Mouse (Mus musculus) ZHBTc4 (cell line): Measurements from ENCODE around the gene Ovca2.

Source experiments
- DNase-seq: peaks from one replicate; pipeline ENCODE4 v3.0.0-alpha.2; 2011; ENCODE audit warnings: low read depth, low spot score

The Ovca2 gene

DNA sequence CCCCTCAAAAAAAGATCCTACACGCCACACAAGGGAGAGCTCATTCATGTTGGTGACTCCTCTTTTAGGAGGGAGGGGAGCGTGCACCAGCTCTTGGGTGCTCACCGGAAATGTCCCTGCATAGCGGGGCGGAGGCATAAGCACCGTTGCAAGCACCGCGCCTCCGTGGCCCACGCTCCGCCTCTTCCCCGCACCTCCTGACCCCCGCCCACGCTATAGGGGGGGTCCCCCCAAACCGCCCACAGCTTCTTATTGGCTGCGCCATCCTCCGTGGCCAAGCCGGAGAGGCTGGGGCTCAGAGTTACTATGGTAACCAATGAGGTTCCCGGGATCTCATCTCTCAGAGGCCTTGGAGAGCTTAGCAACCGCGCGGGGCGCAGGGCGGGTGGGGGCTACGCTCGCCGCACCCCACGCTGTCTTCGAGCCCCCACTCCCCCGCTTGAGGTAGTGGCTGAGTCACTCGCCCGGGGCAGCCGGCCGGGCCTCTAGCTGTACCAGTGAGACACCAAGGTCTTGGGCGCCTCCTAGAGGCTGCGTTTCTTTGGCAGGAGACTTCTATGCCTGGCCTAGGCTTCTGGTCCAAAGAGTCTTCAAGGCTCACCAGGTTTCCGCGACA lies 8.4 kb downstream of the Ovca2 start:
- peak; percentile 95 for DNase-seq

DNA sequence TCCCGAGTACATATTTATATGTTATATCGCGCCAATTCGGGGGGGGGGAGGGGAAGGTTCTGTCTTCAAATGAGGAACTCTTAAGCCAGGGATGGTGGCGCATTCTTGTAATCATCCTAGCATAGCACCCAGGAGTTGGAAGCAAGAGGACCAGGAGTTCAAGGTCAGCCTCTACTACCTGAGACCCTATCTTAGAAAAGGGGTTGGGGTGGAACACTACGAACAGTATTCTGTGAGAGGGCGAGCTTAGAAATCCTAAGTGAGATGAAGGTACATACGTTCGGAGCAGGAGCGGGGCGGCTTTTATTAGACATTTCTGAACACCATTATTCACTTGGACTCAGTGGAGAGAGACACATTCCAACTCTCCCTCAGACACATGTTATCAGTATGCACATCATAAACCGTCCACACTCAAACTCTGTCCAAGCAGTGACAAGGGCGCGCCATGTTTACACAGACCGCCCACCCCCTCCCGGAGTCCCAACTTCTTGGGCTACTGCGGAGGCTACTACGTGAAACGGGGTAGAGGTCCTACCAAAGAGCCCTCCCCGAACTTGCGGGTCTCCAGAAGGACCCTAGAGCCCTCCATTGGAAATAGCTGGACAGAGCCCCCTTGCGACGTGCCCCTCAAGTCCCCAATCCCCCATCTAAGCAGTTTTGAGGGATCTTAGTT lies 9.1 kb downstream of the Ovca2 start, which contains the start of gene Hic1:
TSS of gene Hic1 (minus strand) at position 115 of the 676 bp plus-strand sequence.
- DNase-seq = no peak

DNA sequence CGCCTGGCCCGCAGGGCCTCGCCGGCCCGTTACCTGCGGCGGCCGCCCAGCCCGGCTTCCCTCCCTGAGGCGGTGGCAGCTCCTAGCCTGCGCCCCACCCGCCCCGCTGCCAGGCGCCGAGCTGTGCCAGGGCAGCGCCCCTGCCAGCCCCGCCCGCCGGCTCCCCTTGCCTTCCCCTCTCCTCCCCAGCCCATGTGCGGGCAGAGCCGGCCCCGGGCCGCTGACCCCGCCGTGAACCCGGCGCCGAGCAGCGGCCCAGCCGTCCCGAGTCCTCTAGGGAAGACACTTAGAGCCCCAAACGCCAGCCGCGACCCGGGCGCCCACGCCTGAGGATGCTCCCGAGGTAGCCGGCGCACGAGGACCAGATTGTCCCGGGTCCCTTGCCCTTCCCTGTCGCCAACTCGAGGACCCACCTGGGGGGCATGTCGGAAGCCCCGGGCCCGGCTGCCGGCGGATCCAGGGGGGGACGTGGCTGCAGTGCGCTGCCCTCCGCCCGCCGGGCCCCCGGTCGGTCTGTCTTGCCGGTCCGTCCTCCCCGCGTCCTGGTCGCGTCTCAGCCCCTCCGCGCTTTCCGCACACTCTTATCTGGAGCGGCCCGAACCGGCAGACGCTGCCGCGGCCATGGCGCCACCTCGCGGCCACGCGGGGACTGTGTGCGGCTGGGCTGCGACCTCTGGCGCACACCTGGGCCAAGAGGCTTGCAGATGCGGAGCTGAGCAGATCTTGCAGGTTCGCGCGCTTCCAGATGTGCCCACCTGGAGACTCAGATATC lies 9.9 kb downstream of the Ovca2 start:
- DNase-seq = peak; percentile 93

DNA sequence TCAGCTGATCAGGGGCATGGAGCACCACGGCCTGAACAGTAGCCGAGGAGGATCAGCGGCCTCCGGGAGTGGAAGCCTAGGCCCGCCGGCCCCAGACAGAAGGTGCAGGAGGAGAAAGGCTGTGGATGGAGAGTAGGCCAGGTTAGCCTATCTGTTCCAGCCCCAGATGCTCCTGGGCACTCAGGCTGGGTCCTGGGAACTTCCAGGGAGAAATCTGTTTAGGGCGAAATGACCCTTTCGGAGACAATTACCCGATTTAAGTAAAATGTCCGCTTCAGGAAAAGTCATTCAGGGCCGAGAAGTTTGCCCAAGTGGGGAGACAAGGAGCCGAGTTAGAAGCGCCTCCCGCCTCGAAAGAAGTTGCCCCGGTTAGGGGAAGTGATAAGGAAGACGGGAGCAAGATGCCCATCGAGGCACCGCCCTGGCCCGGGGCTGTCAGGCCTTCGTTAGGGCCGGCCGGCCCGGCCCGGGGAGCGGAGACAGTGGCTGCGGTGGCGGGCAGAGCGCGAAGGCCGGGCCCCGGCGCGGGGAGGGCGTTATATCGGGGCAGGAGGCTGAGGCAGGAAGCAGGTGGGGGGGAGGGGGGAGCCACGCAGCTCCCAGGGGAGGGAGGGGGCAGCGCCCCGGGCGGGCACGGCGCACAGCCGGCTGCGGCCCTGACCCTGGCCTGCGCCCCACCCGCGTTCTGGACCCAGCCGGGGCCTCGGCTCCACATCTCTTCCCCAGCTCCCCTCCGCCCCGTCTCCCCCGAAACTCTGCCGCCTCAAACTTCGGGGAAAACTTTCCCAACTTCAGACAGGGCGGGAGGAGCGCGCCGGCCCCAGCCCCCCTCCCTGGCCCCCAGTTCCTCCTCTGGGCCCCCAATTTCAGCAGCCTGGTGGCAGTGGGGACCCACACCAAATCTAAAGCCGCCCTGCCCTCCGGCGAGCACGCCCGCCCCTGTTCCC lies 10.7 kb downstream of the Ovca2 start:
- DNase-seq = peak; percentile 60

DNA sequence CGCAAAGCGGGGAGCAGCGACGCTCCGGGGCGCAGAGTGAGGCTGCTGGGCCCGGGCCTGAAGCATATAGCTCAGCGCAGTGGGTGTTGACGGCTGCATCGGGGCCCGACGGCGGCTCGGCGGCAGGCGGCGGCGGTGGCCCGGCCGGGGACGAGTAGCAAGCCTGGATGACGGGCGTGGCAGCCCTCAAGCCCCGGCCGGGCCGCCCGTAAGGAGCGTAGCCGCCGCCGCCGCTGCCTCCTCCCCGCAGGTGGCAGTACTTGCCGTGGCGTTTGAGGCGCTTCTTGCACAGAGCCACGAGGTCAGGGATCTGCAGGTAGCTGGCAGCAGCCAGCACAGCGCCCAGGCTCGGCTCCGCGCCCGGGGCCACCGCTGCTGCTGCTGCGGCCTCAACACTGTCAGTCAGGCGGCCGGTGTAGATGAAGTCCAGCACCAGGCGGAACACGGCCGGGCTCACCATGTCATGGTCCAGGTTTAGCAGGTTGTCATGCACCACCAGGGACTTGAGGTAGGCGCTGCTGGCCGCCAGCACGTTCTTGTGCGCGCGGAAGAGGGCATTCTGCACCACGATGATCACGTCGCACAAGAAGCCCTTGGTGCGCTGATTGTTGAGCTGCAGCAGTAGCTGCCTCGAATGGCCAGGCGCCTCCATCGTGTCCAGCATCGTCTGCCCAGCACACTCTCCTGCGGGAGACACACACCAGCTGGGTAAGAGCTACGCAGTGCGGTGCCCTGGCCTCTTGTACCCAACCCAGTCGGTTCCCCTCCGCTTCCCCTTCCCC lies 11.6 kb downstream of the Ovca2 start:
- DNase-seq = peak; percentile 80

- DNase-seq = no peak
These were observed 12.3 kb downstream of the Ovca2 start for GRCm38 (mm10) chr11:75166193-75166842.

GRCm38 (mm10) chr11:75165441-75166192 lies 13.0 kb downstream of the Ovca2 start:
- DNase-seq = peak; percentile 90

GRCm38 (mm10) chr11:75164750-75165149 lies 13.9 kb downstream of the Ovca2 start:
- DNase-seq = peak; percentile 55

- DNase-seq = no peak
These were observed 14.6 kb downstream of the Ovca2 start for GRCm38 (mm10) chr11:75164051-75164450.

DNA sequence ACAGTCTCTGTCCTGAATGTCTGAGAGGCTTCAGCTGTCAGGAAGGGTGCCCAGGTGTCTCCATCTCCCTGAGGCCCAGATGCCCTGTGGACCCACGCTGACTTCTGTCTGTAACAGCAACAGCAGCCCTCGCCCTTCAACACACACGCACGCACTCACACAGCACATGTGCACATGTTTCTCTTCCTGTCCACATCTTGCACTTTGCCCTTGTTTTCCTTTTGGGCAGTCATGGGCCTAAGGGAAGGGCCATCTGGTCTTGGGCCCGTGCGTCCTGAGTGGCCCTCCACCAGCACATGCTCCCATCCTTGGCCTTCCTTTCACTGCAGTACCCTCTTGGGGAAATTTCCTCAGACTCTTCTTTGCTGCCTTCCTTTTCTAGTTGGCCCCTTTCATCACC lies 15.3 kb downstream of the Ovca2 start:
- DNase-seq = no peak

DNA sequence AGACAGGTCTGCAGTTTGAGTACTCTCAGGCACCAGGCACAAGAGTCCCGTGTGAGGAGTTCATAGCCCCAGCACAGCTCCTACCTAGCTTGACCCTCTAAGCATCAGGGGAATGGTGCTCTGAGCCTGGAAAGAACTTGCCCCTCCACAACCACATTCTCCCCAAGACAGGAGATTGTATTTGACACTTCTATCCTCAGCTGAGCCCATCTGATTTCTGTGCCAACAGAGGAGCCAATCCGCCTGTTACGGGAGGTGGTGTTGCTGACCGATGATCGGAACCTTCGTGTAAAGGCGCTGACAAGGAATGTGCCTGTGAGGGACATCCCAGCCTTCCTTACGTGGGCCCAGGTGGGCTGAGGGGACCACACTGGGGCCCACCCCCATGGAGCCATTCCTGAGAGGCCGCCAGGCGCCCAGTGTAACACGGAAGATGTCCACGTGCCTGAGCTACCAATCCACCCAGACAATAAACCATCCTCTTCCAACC lies 16.0 kb downstream of the Ovca2 start:
- DNase-seq = no peak

GRCm38 (mm10) chr11:75161417-75162008 lies 17.1 kb downstream of the Ovca2 start:
- no peak for DNase-seq

DNA sequence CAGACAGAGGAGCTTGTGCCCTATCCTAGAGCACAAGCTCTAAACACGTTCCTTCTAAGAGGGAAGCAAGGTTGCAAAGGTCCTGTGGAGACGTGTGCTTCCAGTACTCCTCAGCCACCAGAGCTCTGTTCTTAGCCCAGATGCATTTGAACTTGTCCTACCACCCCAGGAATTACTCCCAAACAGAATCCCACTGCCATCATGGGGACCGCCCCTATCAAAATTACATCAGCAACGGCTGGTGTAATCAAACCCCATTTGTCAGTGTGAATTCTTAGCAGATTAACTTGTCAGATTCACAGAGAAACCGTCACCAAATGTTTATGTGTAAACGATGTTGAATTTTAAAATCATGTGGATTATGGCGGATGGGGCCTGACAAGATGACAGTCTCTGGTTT lies 17.7 kb downstream of the Ovca2 start:
- no peak for DNase-seq

GRCm38 (mm10) chr11:75159564-75159963 lies 19.1 kb downstream of the Ovca2 start:
- peak; percentile 41 for DNase-seq

DNA sequence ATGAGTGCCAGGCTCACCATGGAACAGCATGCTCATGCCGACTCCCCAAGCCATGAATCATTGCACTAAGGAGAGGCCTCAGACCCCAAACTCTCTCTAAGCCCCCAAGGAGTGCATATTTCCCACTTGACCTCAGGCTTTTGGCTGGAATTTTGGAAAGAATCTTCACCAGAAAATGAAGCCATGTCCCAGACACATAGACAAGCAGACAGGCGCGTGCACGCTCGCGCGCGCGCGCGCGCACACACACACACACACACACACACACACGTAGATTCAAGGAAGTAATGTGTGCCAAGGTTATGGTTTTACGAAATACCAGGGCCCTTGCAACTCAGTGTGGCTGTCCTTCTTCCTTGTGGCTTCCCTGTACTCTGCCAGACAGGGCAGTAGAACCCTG lies 20.2 kb downstream of the Ovca2 start:
- no peak for DNase-seq

DNA sequence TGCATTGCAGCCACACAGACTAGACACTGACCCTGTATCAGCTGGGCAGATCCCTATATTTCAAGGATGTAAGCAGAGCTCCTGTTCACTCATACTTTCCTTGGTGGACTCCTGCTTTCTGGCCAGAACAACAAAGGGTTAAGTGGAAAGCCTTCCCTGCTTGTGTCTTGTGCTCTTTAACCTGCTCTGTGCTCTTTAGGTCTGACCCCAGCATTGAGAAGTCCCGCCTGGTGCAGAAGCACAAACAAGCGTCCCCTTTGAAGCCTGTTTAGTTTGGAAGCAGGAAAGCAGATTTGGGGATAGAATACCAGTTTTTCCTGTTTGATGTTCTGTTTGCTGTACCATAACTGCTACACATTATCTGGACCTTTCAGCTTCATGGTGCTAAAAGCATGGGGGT lies 20.7 kb downstream of the Ovca2 start:
- DNase-seq = no peak

DNA sequence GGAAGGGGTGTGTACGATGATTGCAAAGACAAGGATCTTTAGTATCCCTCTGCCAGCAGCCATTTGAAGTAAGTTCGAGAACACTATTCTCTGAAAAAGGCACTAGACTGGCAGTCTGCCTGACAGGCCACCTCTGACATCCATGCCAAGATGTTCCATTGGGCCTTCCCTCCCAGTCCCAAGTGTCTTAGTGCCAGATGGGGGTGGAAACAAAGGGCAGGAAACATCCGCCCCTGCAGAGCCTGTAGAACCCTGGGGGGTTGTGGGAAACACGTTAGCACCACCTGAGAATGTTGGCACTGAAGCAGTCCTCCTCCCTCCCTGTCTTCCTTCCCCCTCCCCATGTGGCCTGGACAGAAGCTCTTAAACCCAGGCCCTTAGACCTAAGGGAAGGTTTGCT lies 21.6 kb downstream of the Ovca2 start:
- no peak for DNase-seq

GRCm38 (mm10) chr11:75156416-75156815 lies 22.2 kb downstream of the Ovca2 start:
- no peak for DNase-seq

DNA sequence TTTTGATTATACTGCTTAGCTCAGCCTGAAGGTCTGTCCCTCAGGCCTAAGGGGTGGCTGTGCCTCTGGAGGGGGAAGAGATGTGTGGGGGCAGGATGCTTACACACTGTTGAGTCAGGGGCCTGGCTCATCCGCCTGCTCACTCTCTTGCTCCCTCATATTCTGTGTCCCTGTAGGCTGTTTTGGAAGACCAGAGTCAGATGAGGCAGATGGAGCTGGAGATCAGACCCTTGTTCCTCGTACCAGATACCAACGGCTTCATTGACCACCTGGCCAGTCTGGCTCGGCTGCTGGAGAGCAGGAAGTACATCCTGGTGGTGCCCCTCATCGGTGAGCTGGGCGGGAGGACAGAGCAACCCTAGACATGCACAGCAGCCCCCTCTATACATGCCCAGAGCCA lies 22.6 kb downstream of the Ovca2 start:
- no peak for DNase-seq
